Mouse (Mus musculus) liver, embryonic 15.5 days (tissue): ENCODE measurements at regions not wholly inside any gene's neighbourhood (a gene's known extent, or its start where the extent isn't known, plus 50 kb on each side); places are given as distances from the start of the nearest gene placed in this dataset.

ENCODE experiments used
- ATAC-seq: fragments of 200-750 bp; cut with Nextera tagmentation; 2 replicates; pipeline ENCODE4 v1.8.0; 2017; ENCODE audit warnings: moderate number of reproducible peaks, mild to moderate bottlenecking, moderate library complexity; ENCODE audit not compliant: insufficient read depth
- H3K27ac ChIP-seq: fragments of 300-500 bp; sonication (generic); replicated peaks from 2 replicates; pipeline ENCODE4 v1.5.1; 2015; ENCODE audit warnings: mild to moderate bottlenecking, inconsistent platforms
- H3K27me3 ChIP-seq: fragments of 300-500 bp; sonication (generic); 2 replicates; pipeline ENCODE4 v1.6.1; 2015; ENCODE audit warnings: mild to moderate bottlenecking, inconsistent platforms
- H3K36me3 ChIP-seq: fragments of 300-500 bp; sonication (generic); replicated peaks from 2 replicates; pipeline ENCODE4 v1.6.1; 2015; ENCODE audit warnings: moderate library complexity, mild to moderate bottlenecking, inconsistent platforms
- H3K4me1 ChIP-seq: fragments of 300-500 bp; sonication (generic); replicated peaks from 2 replicates; pipeline ENCODE4 v1.6.1; 2015; ENCODE audit warnings: inconsistent platforms
- H3K4me2 ChIP-seq: fragments of 300-500 bp; sonication (generic); 2 replicates; pipeline ENCODE4 v1.6.1; 2015; ENCODE audit warnings: moderate library complexity, mild to moderate bottlenecking, inconsistent platforms
- H3K4me3 ChIP-seq: fragments of 300-500 bp; sonication (generic); replicated peaks from 2 replicates; pipeline ENCODE4 v1.5.1; 2015; ENCODE audit warnings: mild to moderate bottlenecking, inconsistent platforms
- H3K9ac ChIP-seq: fragments of 300-500 bp; sonication (generic); 2 replicates; pipeline ENCODE4 v1.6.1; 2015; ENCODE audit warnings: moderate library complexity, mild to moderate bottlenecking, inconsistent platforms
- H3K9me3 ChIP-seq: fragments of 300-500 bp; sonication (generic); replicated peaks from 2 replicates; pipeline ENCODE4 v1.6.1; 2016; ENCODE audit warnings: inconsistent platforms
- WGBS: fragments of 180-500 bp; shearing (Covaris S2); methylation state at CpG from one replicate; pipeline ENCODE4 v1.1.7; 2015; ENCODE audit warnings: mixed read lengths; ENCODE audit not compliant: insufficient replicate concordance; 5-methylcytosine and 5-hydroxymethylcytosine counted together

DNA sequence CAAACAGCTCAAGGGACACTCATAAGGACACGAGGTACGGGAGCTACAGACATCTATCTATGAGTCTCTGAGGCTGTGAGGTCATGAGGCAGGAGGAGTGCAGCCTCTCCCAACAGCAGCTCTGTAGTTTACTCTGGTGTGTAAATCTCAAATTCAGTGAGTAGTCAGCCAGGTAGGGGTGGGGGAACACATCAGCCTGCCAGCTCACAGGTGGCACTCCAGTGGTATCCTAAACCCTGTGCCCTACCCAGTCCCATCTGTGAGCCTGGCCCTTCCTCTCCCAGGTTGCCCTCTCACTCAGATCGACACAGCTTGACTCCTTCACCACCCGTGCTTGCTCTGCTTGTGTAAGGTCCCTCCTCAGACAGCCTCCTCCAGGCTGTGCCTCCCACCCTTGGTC, 202.2 kb downstream of the Sipa1l2 start:
- Histone ChIP-seq H3K4me2 (no peak overlapping the region), H3K36me3 (no peaks in the 10 kb centered on the region), H3K27ac (no peak overlapping the region), H3K9ac (no peak overlapping the region), H3K9me3 (no peaks in the 10 kb centered on the region), H3K4me3 (no peak overlapping the region), H3K4me1 (no peaks in the 10 kb centered on the region), H3K27me3 (no peaks in the 10 kb centered on the region)
- 52% methylated on average over 4 of the region's 4 CpGs for WGBS
- ATAC-seq: no peak

DNA sequence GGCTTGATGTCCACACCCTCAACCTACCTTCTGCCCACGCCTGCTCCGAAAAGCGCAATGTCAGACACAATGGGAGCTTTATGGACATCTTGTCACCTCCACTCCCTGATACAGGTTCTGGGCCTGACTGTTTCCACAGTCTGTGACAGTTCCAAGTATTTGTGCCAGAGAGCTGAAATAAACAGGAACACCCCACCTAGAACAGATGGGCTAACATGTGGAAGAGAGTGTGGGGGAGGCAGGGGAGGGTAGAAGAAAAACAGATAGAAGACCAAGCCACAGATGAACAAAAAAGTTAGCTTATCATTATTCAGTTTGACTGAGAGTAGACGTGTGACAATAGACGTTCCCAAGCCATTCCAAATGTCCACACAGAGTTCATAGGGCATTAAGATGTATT, 204.6 kb downstream of the Sipa1l2 start:
- no peaks in the 10 kb centered on the region for H3K27me3 ChIP-seq
- H3K4me3 ChIP-seq: no peak overlapping the region
- 71% methylated on average over 5 of the region's 5 CpGs for WGBS
- H3K9ac ChIP-seq: no peak overlapping the region
- no peak overlapping the region for H3K27ac ChIP-seq
- no peak overlapping the region for H3K4me2 ChIP-seq
- no peak for ATAC-seq
- no peaks in the 10 kb centered on the region for H3K9me3 ChIP-seq
- H3K36me3 ChIP-seq: no peaks in the 10 kb centered on the region
- no peaks in the 10 kb centered on the region for H3K4me1 ChIP-seq

DNA sequence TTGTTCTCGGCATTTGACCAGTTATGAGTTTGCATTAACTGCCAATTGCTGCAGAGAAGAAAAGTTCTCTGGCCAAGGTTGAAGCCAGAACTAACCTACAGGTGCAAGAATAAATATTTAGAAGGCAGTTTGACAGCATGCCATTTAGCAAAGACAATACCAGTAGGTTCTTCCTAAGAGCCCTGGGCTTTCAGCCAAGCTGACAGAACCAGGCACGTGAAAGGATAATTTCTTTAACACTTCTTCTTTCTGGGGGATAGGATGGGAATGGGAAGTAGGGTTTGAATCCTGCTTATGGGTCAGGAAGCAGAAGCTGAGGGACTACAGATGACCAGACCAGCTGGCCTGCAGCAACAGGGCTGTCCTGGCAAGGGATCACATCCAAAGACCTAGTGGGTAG, 210.2 kb downstream of the Sipa1l2 start:
- Histone ChIP-seq H3K4me1 (no peaks in the 10 kb centered on the region), H3K36me3 (no peaks in the 10 kb centered on the region), H3K9ac (no peak overlapping the region), H3K4me3 (no peak overlapping the region), H3K4me2 (no peak overlapping the region), H3K9me3 (no peaks in the 10 kb centered on the region), H3K27ac (no peak overlapping the region), H3K27me3 (no peaks in the 10 kb centered on the region)
- WGBS: 62% methylated on average over 2 of the region's 2 CpGs
- no peak for ATAC-seq

DNA sequence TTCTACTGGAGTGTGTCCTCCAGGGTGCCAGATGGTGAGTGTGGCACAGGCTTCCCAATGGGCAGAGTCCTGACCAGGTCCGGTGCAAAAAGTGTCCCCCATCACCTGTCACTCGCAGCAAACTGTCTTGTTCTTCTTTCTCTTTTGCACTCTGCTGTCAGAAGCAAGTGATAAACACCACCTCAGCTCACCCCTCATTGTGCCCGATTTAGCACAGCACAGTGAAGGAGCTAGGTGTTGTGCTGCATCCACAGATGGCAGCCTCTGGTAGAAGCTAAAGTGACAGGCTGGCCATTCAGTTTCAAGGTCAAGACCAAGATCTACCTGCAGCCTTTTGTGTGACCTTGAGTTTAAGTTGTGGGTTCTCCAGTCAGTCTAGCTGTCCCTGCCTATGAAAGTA, 211.8 kb downstream of the Sipa1l2 start:
- Histone ChIP-seq H3K27me3 (no peaks in the 10 kb centered on the region), H3K27ac (no peak overlapping the region), H3K36me3 (no peaks in the 10 kb centered on the region), H3K9ac (no peak overlapping the region), H3K4me2 (no peak overlapping the region), H3K4me3 (no peak overlapping the region), H3K9me3 (no peaks in the 10 kb centered on the region), H3K4me1 (no peaks in the 10 kb centered on the region)
- 46% methylated on average over 3 of the region's 3 CpGs for WGBS
- ATAC-seq: no peak

DNA sequence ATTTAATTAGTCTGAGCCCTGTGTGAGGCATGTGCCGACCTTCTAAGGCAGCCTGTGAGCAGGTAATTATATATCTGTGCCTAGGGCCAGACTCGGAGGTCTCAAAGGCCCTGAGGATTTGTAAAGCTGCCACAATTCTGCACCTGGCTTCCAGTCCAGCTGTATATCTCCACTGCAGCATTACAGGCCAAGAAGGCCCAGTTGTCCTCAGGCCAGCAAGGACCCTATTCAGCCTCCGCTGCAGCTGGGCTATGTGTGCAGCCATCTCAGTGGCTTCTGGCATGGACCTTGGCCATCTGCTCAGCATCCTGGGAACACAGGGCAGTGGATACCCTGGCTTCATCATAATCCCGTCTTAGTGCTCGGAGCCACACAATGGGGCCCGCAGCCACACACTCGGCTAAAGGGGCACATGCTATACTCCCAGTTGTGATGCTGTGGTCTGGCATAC, 214.5 kb downstream of the Sipa1l2 start:
- no peak for ATAC-seq
- Histone ChIP-seq H3K9me3 (no peaks in the 10 kb centered on the region), H3K36me3 (no peaks in the 10 kb centered on the region), H3K4me2 (no peak overlapping the region), H3K27me3 (no peaks in the 10 kb centered on the region), H3K9ac (no peak overlapping the region), H3K4me3 (no peak overlapping the region), H3K4me1 (no peaks in the 10 kb centered on the region), H3K27ac (no peak overlapping the region)
- 65% methylated on average over 7 of the region's 7 CpGs for whole genome bisulfite sequencing

DNA sequence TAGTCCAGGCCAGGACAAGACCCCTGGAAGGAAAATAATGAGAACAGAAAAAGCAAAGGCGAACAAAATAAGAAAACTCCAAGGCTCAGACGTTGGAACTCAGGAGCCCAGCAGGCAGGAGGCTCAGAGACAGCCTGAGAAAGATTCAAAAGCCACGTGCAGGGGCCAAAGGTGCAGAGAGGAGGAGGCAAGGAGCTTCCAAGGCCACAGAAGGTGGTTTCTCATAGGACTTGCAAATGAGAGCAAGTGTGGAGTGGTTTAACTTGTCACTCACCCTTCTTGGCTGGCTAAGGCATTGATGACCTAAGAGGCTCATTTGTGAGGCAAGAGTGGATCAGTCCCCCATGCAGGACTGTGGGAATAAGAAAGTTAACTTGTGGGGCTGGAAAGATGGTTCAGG, 217.3 kb downstream of the Sipa1l2 start:
- Histone ChIP-seq H3K9ac (no peak overlapping the region), H3K4me3 (no peak overlapping the region), H3K27ac (no peak overlapping the region), H3K27me3 (no peaks in the 10 kb centered on the region), H3K4me2 (no peak overlapping the region), H3K9me3 (no peaks in the 10 kb centered on the region), H3K4me1 (no peaks in the 10 kb centered on the region; the same call in none of the 2 replicates), H3K36me3 (no peaks in the 10 kb centered on the region)
- 52% methylated on average over 3 of the region's 3 CpGs for WGBS
- no peak for ATAC-seq

DNA sequence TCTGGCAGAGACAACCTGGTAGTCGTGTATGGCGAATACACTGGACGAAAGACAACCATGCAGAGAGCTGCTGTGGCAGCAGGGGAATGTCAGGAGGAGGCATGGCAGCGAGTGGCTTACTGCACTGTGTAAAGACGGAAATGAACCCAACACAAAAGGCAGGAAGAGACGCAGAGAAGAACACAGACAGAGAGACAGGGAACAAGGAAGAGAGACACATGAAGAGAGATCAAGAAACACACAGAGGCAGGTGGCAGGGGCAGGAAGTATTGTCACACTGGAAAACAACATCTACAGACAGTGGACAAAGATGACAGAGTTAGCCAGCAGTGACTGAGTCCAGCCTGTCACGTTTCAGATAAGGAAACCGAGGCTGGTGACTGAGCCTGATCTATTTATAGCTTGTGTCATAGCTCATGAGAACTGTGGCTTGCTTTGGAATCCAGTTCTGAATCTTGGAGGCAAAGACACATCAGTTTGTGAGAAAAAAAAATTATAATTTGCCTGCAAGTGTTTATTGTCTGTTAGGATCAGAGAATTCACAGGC, 218.0 kb downstream of the Sipa1l2 start:
- no peak for ATAC-seq

DNA sequence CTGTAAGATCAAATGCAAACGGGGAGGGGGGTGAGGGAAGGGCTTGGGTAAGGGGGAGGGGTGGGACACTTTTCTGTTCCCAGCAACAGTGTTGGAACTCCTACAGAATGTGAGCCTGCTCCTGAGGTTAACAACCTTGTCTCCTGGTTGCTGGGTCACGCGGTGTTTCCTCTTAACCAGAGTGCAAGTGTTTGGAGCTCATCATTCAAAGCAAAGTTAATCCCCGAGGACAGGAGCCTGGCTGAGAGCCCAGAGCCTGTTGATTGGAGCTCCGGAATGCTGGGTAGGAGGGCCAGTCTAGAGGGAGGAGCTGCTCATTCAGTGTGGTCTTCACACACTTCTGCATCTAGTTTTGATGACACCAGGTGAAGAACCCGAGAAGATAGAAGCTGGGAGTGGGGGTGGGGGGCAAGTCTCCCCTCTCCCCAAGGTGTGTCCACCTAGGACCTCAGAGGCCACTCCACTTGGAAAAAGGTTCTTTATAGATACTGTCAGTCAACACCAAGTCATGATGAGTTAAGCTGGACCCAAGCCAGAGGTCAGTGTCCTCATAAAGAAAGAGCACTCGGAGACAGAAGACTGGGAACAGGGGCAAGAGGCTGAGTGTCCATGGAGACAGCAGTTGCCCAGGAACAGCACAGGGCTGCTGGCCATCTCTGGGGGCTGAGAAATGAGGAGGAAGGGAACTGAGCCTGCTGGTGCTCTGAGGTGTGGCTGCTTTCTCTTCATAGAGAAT, 220.2 kb downstream of the Sipa1l2 start:
- H3K9ac ChIP-seq: no peak overlapping the region
- no peak overlapping the region for H3K4me2 ChIP-seq
- no peaks in the 10 kb centered on the region; the same call in none of the 2 replicates for H3K4me1 ChIP-seq
- peak; percentile 44 for ATAC-seq
- WGBS: 30% methylated on average over 7 of the region's 7 CpGs
- H3K36me3 ChIP-seq: no peaks in the 10 kb centered on the region
- H3K9me3 ChIP-seq: no peaks in the 10 kb centered on the region
- H3K27ac ChIP-seq: no peak overlapping the region
- no peak overlapping the region for H3K4me3 ChIP-seq
- no peaks in the 10 kb centered on the region for H3K27me3 ChIP-seq

More for the DNA sequence above, 218.0 kb downstream of the Sipa1l2 start:
- Histone ChIP-seq H3K9ac (no peak overlapping the region), H3K27me3 (no peaks in the 10 kb centered on the region), H3K9me3 (no peaks in the 10 kb centered on the region), H3K4me1 (no peaks in the 10 kb centered on the region; the same call in none of the 2 replicates), H3K27ac (no peak overlapping the region), H3K4me3 (no peak overlapping the region), H3K36me3 (no peaks in the 10 kb centered on the region), H3K4me2 (no peak overlapping the region)
- WGBS: 28% methylated on average over 8 of the region's 8 CpGs

DNA sequence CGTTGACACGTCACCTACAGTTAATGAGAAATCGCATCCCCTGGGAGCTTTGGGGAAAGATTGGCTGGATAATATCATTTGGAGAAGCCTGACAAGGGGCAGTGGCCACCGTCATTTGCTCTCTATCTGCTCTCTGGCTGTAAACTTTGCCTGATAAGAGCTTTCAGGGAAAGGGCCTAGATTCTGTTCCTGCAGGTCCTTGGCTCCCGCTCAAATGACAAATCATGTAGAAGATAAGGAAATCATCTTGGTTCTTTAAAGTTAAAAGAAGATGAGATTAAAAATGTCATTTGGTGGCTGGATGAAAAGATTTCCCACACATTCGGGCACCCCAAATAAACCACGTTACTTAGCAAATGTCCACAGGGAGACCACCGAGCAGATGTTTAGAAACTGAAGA, 223.4 kb downstream of the Sipa1l2 start:
- no peak overlapping the region for H3K9ac ChIP-seq
- no peaks in the 10 kb centered on the region for H3K36me3 ChIP-seq
- H3K4me3 ChIP-seq: no peak overlapping the region
- no peak overlapping the region for H3K27ac ChIP-seq
- no peaks in the 10 kb centered on the region for H3K9me3 ChIP-seq
- H3K27me3 ChIP-seq: no peaks in the 10 kb centered on the region
- no peak for ATAC-seq
- H3K4me1 ChIP-seq: no peaks in the 10 kb centered on the region; the same call in none of the 2 replicates
- 53% methylated on average over 8 of the region's 8 CpGs for WGBS
- no peak overlapping the region for H3K4me2 ChIP-seq

DNA sequence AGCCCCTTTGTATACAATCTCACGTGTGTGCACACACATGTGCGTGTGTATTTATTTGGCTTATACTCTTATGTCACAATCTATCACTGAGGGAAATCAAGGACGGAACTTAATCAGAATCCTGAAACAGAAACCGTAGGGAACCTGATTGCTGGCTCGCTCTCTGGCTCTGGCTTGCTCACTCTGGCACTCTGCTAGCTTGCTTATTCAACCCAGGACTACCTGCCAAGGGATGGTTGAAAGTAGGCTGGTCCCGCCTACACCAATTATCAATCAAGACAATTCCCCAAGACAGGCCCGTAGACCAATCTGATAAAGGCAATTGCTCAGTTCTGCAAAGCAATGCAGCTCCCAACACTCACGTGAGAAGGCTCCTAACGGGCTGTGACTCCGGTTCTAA, 224.0 kb downstream of the Sipa1l2 start:
- Histone ChIP-seq H3K4me1 (no peaks in the 10 kb centered on the region; the same call in none of the 2 replicates), H3K36me3 (no peaks in the 10 kb centered on the region), H3K27me3 (no peaks in the 10 kb centered on the region), H3K4me2 (no peak overlapping the region), H3K4me3 (no peak overlapping the region), H3K9me3 (no peaks in the 10 kb centered on the region), H3K9ac (no peak overlapping the region), H3K27ac (no peak overlapping the region)
- WGBS: 67% methylated on average over 10 of the region's 10 CpGs
- ATAC-seq: no peak

DNA sequence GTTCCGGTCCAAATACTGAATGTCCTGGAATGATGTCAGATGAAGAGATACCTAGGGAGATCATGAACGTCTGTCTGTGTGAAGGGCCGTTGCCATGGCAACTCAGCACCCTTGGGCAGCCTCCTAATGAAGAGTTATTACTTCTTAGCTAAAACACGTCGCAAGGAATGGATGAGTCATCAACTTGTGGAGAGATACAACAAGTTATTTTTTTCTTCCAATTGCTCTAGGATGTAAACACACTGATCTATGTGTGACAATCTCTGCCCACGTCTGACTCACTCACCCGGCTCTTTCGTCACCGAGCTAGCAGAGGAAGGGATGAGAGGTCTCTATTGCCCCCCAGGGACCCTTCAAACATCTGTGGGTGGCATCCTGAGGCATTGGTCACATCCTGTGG, 225.7 kb downstream of the Sipa1l2 start:
- Histone ChIP-seq H3K9ac (no peak overlapping the region), H3K36me3 (no peaks in the 10 kb centered on the region), H3K27me3 (no peaks in the 10 kb centered on the region), H3K4me2 (no peak overlapping the region), H3K9me3 (no peaks in the 10 kb centered on the region), H3K4me3 (no peak overlapping the region), H3K27ac (no peak overlapping the region), H3K4me1 (no peaks in the 10 kb centered on the region; the same call in 1 of the 2 replicates)
- WGBS: 44% methylated on average over 9 of the region's 9 CpGs
- ATAC-seq: no peak
